Comparison of ENCODE assay signal across 14 mouse cellular contexts in the genomic region with DNA sequence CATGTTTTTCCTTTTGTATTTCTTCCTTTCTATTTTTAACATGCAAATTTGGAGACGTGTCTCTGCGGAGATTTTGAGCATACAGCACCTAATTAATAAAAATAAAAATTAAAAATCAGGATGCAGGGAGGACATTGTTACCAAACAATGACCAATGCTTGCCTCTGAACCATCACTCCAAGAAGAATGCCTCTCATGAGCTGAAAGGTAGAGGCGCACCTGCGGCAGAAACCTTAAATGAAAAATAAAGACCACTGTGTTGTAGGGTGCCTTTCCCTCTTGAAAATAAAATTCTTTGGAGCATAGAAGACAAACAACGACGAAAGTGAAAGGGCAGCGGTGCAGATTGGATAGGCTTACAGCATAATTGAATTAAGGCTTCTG.
A peak's percentile ranks its signal among the peaks of the same experiment; 100 is the strongest.
DNase-seq lines count a peak whose midpoint lies in the region; ATAC-seq and TF ChIP-seq lines count a peak whose summit lies in the region.
"Had no signal": no experiment of that assay in that cellular context is flagged by ENCODE, and none has a peak within 500 bp of the region (broad histone marks: within the 10 kb centered on the region; RNA-seq: fewer than 3 reads in every experiment).

No protein-coding gene starts in this region.

- intact Hi-C loops in left cerebral cortex, postnatal 14 days (cut with DNase I), result no loop called here

- peak overlapping the region; percentile 64 for H3K4me2 ChIP-seq in forebrain, embryonic 13.5 days
- peak overlapping the region; percentile 50 for H3K4me2 ChIP-seq in neural tube, embryonic 12.5 days (replicated peaks)
- H3K4me2 ChIP-seq in kidney, embryonic 16.5 days (replicated peaks; ENCODE audit: low read depth, low read length), result no peak overlapping the region
- H3K4me2 ChIP-seq: liver, embryonic 13.5 days had no signal

- no peak for ATAC-seq in forebrain, embryonic 13.5 days
- peak; percentile 22; the same call in 1 of the 2 replicates for ATAC-seq in neural tube, embryonic 12.5 days (ENCODE audit: low FRiP score, low read depth)
- ATAC-seq in kidney, embryonic 16.5 days (ENCODE audit: low FRiP score, low TSS enrichment), result no peak
- ATAC-seq: intestine, embryonic 16.5 days had no signal

- DNase-seq in layer of hippocampus, adult 2 months (ENCODE audit: low spot score in 2 of 2), result no peak
- no peak for DNase-seq in layer of hippocampus, adult 8-10 months (ENCODE audit: low spot score in 2 of 2)
- DNase-seq in limb, embryonic 10.5 days (ENCODE audit: low spot score), result no peak
- DNase-seq in left cerebral cortex, postnatal 14 days (ENCODE audit: low spot score in 2 of 2), result no peak
- DNase-seq in kidney, postnatal 14 days, result no peak
- DNase-seq: gastrocnemius, postnatal 14 days; liver, embryonic 13.5 days had no signal

- no peak for TF ChIP-seq CTCF in layer of hippocampus, adult 2 months (conservative IDR thresholded peaks at IDR 0.05)

- no peaks in the 10 kb centered on the region for H3K27me3 ChIP-seq in forebrain, embryonic 13.5 days
- no peaks in the 10 kb centered on the region for H3K27me3 ChIP-seq in limb, embryonic 10.5 days (ENCODE audit: low read depth, poor library complexity, severe bottlenecking)
- 0 out of 2 replicates have a peak, but pooled peaks cover 2% of the 10 kb centered on the region for H3K27me3 ChIP-seq in neural tube, embryonic 12.5 days (replicated peaks)
- H3K27me3 ChIP-seq in kidney, embryonic 16.5 days (ENCODE audit: insufficient read depth, low read length), result peaks cover 20% of the 10 kb centered on the region
- H3K27me3 ChIP-seq: CH12.LX; liver, embryonic 13.5 days had no signal

- H3K36me3 ChIP-seq in forebrain, embryonic 13.5 days (ENCODE audit: poor library complexity, severe bottlenecking), result no peaks in the 10 kb centered on the region
- no peaks in the 10 kb centered on the region for H3K36me3 ChIP-seq in limb, embryonic 10.5 days
- no peaks in the 10 kb centered on the region for H3K36me3 ChIP-seq in neural tube, embryonic 12.5 days
- no peaks in the 10 kb centered on the region for H3K36me3 ChIP-seq in kidney, embryonic 16.5 days (ENCODE audit: insufficient read depth, low read length)
- H3K36me3 ChIP-seq: liver, embryonic 13.5 days had no signal

- no peak overlapping the region for H3K27ac ChIP-seq in layer of hippocampus, adult 2 months
- peak overlapping the region; percentile 60 for H3K27ac ChIP-seq in forebrain, embryonic 13.5 days
- no peak overlapping the region for H3K27ac ChIP-seq in limb, embryonic 10.5 days
- H3K27ac ChIP-seq in neural tube, embryonic 12.5 days, result no peak overlapping the region
- H3K27ac ChIP-seq in kidney, embryonic 16.5 days (ENCODE audit: low read length), result no peak overlapping the region
- H3K27ac ChIP-seq: liver, embryonic 13.5 days; macrophage had no signal

- peak overlapping the region; percentile 35 for H3K4me3 ChIP-seq in layer of hippocampus, adult 2 months
- peak overlapping the region; percentile 25 for H3K4me3 ChIP-seq in forebrain, embryonic 13.5 days
- peak overlapping the region; percentile 25; the same call in 1 of the 2 replicates for H3K4me3 ChIP-seq in limb, embryonic 10.5 days
- H3K4me3 ChIP-seq in neural tube, embryonic 12.5 days, result no peak overlapping the region
- H3K4me3 ChIP-seq in kidney, embryonic 16.5 days (ENCODE audit: low read length), result no peak overlapping the region
- H3K4me3 ChIP-seq: erythroblast, embryonic 14.5 days; liver, embryonic 13.5 days had no signal

- peaks cover 13% of the 10 kb centered on the region for H3K4me1 ChIP-seq in forebrain, embryonic 13.5 days
- peaks cover 13% of the 10 kb centered on the region for H3K4me1 ChIP-seq in limb, embryonic 10.5 days
- peaks cover 5% of the 10 kb centered on the region; the same call in 1 of the 2 replicates for H3K4me1 ChIP-seq in neural tube, embryonic 12.5 days
- H3K4me1 ChIP-seq in kidney, embryonic 16.5 days (ENCODE audit: insufficient read depth, low read length), result no peaks in the 10 kb centered on the region
- H3K4me1 ChIP-seq: liver, embryonic 13.5 days had no signal

- 13% methylated on average over 7 of the region's 7 CpGs for WGBS in forebrain, embryonic 13.5 days
- WGBS in limb, embryonic 10.5 days, result 53% methylated on average over 7 of the region's 7 CpGs
- 44% methylated on average over 7 of the region's 7 CpGs for WGBS in neural tube, embryonic 12.5 days
- WGBS in kidney, embryonic 16.5 days, result 49% methylated on average over 7 of the region's 7 CpGs

- H3K9ac ChIP-seq in forebrain, embryonic 13.5 days, result no peak overlapping the region
- no peak overlapping the region for H3K9ac ChIP-seq in neural tube, embryonic 12.5 days
- H3K9ac ChIP-seq in kidney, embryonic 16.5 days (replicated peaks; ENCODE audit: low read length), result no peak overlapping the region
- H3K9ac ChIP-seq: liver, embryonic 13.5 days had no signal

- no peaks in the 10 kb centered on the region for H3K9me3 ChIP-seq in forebrain, embryonic 13.5 days (replicated peaks)
- H3K9me3 ChIP-seq in limb, embryonic 10.5 days (replicated peaks), result no peaks in the 10 kb centered on the region
- no peaks in the 10 kb centered on the region for H3K9me3 ChIP-seq in neural tube, embryonic 12.5 days
- H3K9me3 ChIP-seq in kidney, embryonic 16.5 days (ENCODE audit: low read length), result no peaks in the 10 kb centered on the region
- H3K9me3 ChIP-seq: liver, embryonic 13.5 days had no signal

Comparison
In these comparisons a context has a peak if more than half of its experiments do, and no peak if none do; other contexts are left out.
1. H3K4me3 ChIP-seq: peak in layer of hippocampus, adult 2 months (single experiment), forebrain, embryonic 13.5 days (single experiment) and limb, embryonic 10.5 days (single experiment); none in neural tube, embryonic 12.5 days (single experiment) and kidney, embryonic 16.5 days (single experiment).